Mouse (Mus musculus) layer of hippocampus, adult 2 months (tissue): Measurements from ENCODE around the gene 9030624G23Rik. TPM values are rescaled to one million over a fixed set of nuclear protein-coding genes. Genes with fewer than 3 reads are reported as not detected.
A peak's percentile ranks its signal among the peaks of the same experiment; 100 is the strongest.
"Not testable (repeated sequence)": the region's sequence is repeated elsewhere in the genome, so short reads cannot be mapped to it uniquely, and the experiment has no call there.

Experiments
- DNase-seq, 2 experiments: peaks; one replicate each; pipeline ENCODE4 v3.0.0; 2022; ENCODE audit warnings: low spot score in 2 of 2
- H3K27ac ChIP-seq: fragments of 200-600 bp; 2 replicates; pipeline ENCODE4 v1.8.1; 2022
- H3K4me3 ChIP-seq: fragments of 200-600 bp; 2 replicates; pipeline ENCODE4 v1.8.1; 2022; ENCODE audit warnings: mild to moderate bottlenecking
- long read RNA-seq, 2 experiments: library from polyadenylated mRNA; stranded (forward); transcript quantifications; one replicate each; pipeline ENCODE4 v2.0.0; 2021; ENCODE audit warnings: borderline mapping rate in 2 of 2
- total RNA-seq, 2 experiments: library from RNA; stranded (reverse); gene quantifications; 2 replicates each; pipeline ENCODE4 v1.2.3; 2021

Gene 9030624G23Rik
- 1 to 10 TPM; 1.2 to 2.2 TPM for total RNA-seq
- long read RNA-seq, experiment 1, partial matches to known transcripts: 0 of 1 reads
- long read RNA-seq, experiment 1, other reads (novel, unspliced or antisense): 1 of 1 reads
- long read RNA-seq, experiment 2: 0 reads

DNA sequence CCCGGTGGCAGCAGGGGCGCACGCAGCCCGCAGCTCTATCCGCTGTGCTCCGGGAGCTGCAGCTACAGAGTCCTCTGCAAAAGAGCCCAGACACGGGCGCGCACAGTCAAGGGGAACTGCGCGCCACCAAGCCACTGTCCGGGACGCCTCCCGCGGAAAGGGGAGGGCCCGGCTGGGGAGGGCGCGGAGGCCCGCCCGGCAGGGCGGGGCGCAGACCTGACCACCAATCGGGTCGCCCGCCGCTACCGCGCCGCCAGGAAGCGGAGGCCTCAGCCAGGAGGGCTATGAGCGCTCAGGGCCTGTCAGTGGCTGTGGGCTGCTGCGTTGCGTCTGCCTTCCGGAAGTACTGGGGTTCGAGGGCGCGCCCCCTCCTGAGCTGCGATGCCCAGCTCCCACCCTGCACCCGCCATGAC, at the start of gene 9030624G23Rik:
Gene 9030624G23Rik, minus strand, starts transcription at position 139 of the 413 bp plus-strand sequence.
- DNase-seq: peak; percentile 12 to 43
- H3K4me3 ChIP-seq: peak within 1 kb of the TSS; percentile 44
- H3K27ac ChIP-seq: not testable (repeated sequence)

- not testable (repeated sequence) for H3K27ac ChIP-seq, DNase-seq, H3K4me3 ChIP-seq
Observed at GRCm38 (mm10) chr12:24083096-24083495, 13.9 kb downstream of the 9030624G23Rik start.
